Mouse (Mus musculus) CD4-positive naive resting alpha-beta T cell, adult 76 days (primary cell): Measurements from ENCODE around the gene Fam198a. TPM values are rescaled to one million over a fixed set of nuclear protein-coding genes. Genes with fewer than 3 reads are reported as not detected.

Experiments
- total RNA-seq: library from RNA; stranded (reverse); gene quantifications from one replicate; pipeline ENCODE4 v1.2.4, GENCODE M21; 2023

Fam198a gene
- not detected for total RNA-seq

DNA sequence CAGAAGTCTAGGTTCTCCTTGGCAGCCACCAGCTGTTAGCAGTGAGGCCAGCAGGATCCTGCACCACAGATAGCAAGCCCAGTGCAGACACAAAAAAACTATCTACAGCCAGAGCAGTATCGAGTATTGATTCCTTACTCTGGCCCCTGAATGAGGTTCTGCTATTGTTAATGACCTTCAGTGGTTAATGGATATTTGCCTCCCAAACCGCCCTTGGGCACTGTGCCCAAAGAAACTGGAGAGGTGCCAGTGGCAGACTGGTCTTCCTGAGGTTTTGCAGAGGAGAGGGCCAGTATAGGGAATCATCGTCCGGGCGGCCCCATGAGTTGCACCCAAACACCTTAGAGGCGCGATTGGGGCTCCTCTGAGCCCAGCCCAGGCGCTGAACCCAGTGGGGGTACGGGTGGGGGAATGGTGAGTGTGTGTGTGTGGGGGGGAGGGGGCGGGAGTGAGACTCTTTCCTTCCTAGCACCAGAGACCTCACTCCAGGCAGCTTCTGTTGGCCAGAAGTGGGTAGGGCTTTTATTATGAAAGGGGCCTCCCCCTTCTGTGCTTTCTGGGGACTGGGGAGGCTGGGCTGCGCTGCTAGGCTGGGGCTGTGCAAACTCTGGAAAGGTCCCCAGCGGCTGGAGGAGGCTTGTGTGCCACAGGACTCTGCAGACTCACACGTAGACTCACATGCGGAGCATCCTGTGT lies at the start of gene Fam198a:
Fam198a (plus strand) TSS at position 571 of the 696 bp plus-strand sequence.

DNA sequence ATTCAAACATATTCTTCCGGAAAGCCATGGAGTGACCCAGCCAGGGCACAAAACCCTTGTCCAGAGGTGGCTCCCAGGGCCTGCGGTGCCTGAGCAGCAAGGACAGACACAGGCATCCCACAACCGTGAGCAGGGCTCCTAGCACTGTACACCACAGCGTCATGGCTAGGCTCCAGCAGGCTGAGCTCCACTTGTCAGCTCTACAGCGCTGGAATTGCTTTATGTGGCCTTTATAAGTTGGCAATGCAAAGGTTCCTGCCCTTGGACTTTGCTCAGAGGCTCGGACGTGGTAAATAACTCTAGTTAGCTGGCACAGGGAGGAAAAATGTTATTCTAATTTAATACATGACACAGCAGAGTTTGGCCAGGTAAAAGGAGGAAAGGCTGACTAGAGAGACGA lies 34.7 kb upstream of the Fam198a start, which contains the start of gene Cyp8b1:
Cyp8b1 (minus strand) TSS at position 204 of the 400 bp plus-strand sequence.

DNA sequence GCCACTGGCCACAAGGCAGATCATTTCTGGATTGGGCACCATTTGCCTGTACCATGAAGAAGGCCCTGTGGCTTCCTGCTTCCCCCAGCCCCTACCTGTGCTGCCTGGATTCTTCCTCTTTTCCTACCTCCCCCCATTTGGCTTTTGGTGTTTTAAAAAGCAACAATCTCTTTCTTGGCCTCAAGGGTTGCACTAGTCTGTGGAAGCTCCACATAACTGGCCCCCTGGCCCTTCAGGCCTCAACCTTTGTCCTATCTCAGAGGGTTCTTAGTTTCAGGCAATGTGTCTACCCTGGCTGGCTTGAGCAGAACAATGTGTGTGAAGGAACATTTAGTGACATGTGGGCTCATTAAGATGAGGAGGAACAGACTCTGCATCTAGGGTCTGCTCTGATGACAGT lies 46.2 kb downstream of the Fam198a start, which contains the start of gene Pomgnt2:
Pomgnt2 (minus strand) TSS at position 101 of the 400 bp plus-strand sequence.

Other genes starting within 250 kb of the Fam198a start
- gene Sec22c, start 245.5 kb upstream of the Fam198a start, total RNA-seq: 42.4 TPM
- gene Ss18l2, start 240.7 kb upstream of the Fam198a start, total RNA-seq: 16.1 TPM
- 305 TPM for gene Nktr, start 231.8 kb upstream of the Fam198a start, total RNA-seq
- 0.73 TPM for gene Zfp651, start 191.7 kb upstream of the Fam198a start, total RNA-seq
- not detected for gene Klhl40, start 173.4 kb upstream of the Fam198a start, total RNA-seq
- gene Hhatl, start 158.5 kb upstream of the Fam198a start, total RNA-seq: not detected
- gene Ccdc13, start 111.5 kb upstream of the Fam198a start, total RNA-seq: 0.85 TPM
- gene Higd1a, start 92.6 kb upstream of the Fam198a start, total RNA-seq: 31.8 TPM
- gene Ackr2, start 52.6 kb upstream of the Fam198a start, total RNA-seq: 2.1 TPM
- not detected for gene Cyp8b1, start 34.7 kb upstream of the Fam198a start, total RNA-seq
- 0.23 TPM for gene Pomgnt2, start 46.1 kb downstream of the Fam198a start, total RNA-seq
- 84.7 TPM for gene Snrk, start 166.3 kb downstream of the Fam198a start, total RNA-seq